Mouse (Mus musculus): Measurements from ENCODE around the gene Ncoa3. TPM values are rescaled to one million over a fixed set of nuclear protein-coding genes. Genes with fewer than 3 reads are reported as not detected.
A peak's percentile ranks its signal among the peaks of the same experiment; 100 is the strongest.

The Ncoa3 gene
- total RNA-seq, 2 experiments from 2014 or later = 32.5 to 37.9 TPM

- intact Hi-C loops (cut with DNase I) = loop anchor here (2.0 to 5.0 kb wide), 5 partner anchors 53 to 519 kb away; partner anchors contain the start of gene Ncoa3
- peak; percentile 97 for TF ChIP-seq CTCF (IDR thresholded peaks at IDR 0.05)
- no peak for DNase-seq (ENCODE audit: extremely low spot score in 1 of 2, low spot score in 2 of 2)
- no peak overlapping the region for H3K4me3 ChIP-seq
- peak overlapping the region; percentile 49 for H3K27ac ChIP-seq
These were observed 53.4 kb downstream of the Ncoa3 start for GRCm38 (mm10) chr2:166045549-166046501.

GRCm38 (mm10) chr2:166047931-166048330 is 55.5 kb downstream of the Ncoa3 start:
- no peak overlapping the region for H3K4me3 ChIP-seq
- DNase-seq (ENCODE audit: extremely low spot score in 1 of 2, low spot score in 2 of 2) = no peak
- no peak for TF ChIP-seq CTCF (IDR thresholded peaks at IDR 0.05)
- no peak overlapping the region for H3K27ac ChIP-seq
- intact Hi-C loops (cut with DNase I) = loop anchor here (2.0 to 5.0 kb wide), 5 partner anchors 55 to 521 kb away; partner anchors contain the start of gene Ncoa3

GRCm38 (mm10) chr2:166048852-166049251 is 56.4 kb downstream of the Ncoa3 start:
- Histone ChIP-seq H3K27ac (no peak overlapping the region), H3K4me3 (no peak overlapping the region)
- intact Hi-C loops (cut with DNase I) = loop anchor here (5.0 kb wide), 3 partner anchors 232 to 522 kb away; no protein-coding TSS in a partner anchor

GRCm38 (mm10) chr2:166051421-166051820 is 59.0 kb downstream of the Ncoa3 start:
- no peak for DNase-seq (ENCODE audit: extremely low spot score in 1 of 2, low spot score in 2 of 2)
- intact Hi-C loops (cut with DNase I) = no loop called here
- peak overlapping the region; percentile 57; the same call in 1 of the 2 replicates for H3K27ac ChIP-seq
- H3K4me3 ChIP-seq = no peak overlapping the region
- no peak for TF ChIP-seq CTCF (IDR thresholded peaks at IDR 0.05)

More at GRCm38 (mm10) chr2:166048852-166049251, 56.4 kb downstream of the Ncoa3 start:
- no peak for TF ChIP-seq CTCF (IDR thresholded peaks at IDR 0.05)
- DNase-seq (ENCODE audit: extremely low spot score in 1 of 2, low spot score in 2 of 2) = no peak

GRCm38 (mm10) chr2:166051966-166052365 is 59.5 kb downstream of the Ncoa3 start:
- Histone ChIP-seq H3K4me3 (no peak overlapping the region), H3K27ac (peak overlapping the region; percentile 57)
- no peak for TF ChIP-seq CTCF (IDR thresholded peaks at IDR 0.05)
- intact Hi-C loops (cut with DNase I) = no loop called here
- no peak for DNase-seq (ENCODE audit: extremely low spot score in 1 of 2, low spot score in 2 of 2)

- no peak overlapping the region for H3K27ac ChIP-seq
- TF ChIP-seq CTCF (IDR thresholded peaks at IDR 0.05) = peak; percentile 43
- DNase-seq (ENCODE audit: extremely low spot score in 1 of 2, low spot score in 2 of 2) = no peak
- H3K4me3 ChIP-seq = no peak overlapping the region
- intact Hi-C loops (cut with DNase I) = no loop called here
These were observed 61.6 kb downstream of the Ncoa3 start for GRCm38 (mm10) chr2:166054002-166054539.

- peak; percentile 46 for TF ChIP-seq CTCF (IDR thresholded peaks at IDR 0.05)
- intact Hi-C loops (cut with DNase I) = no loop called here
- no peak overlapping the region for H3K4me3 ChIP-seq
- peak overlapping the region; percentile 71 for H3K27ac ChIP-seq
- peak in 1 of 2 experiments; percentile 62 for DNase-seq (ENCODE audit: extremely low spot score in 1 of 2, low spot score in 2 of 2)
These were observed 67.4 kb downstream of the Ncoa3 start for GRCm38 (mm10) chr2:166059684-166060423.

- no peak for TF ChIP-seq CTCF (IDR thresholded peaks at IDR 0.05)
- H3K4me3 ChIP-seq = no peak overlapping the region
- no peak for DNase-seq (ENCODE audit: extremely low spot score in 1 of 2, low spot score in 2 of 2)
- no peak overlapping the region; the same call in 1 of the 2 replicates for H3K27ac ChIP-seq
- intact Hi-C loops (cut with DNase I) = no loop called here
These were observed 69.6 kb downstream of the Ncoa3 start for GRCm38 (mm10) chr2:166062008-166062407.

- Histone ChIP-seq H3K4me3 (no peak overlapping the region), H3K27ac (no peak overlapping the region)
- no peak for TF ChIP-seq CTCF (IDR thresholded peaks at IDR 0.05)
- intact Hi-C loops (cut with DNase I) = no loop called here
- no peak for DNase-seq (ENCODE audit: extremely low spot score in 1 of 2, low spot score in 2 of 2)
These were observed 70.0 kb downstream of the Ncoa3 start for GRCm38 (mm10) chr2:166062431-166062830.

GRCm38 (mm10) chr2:166066434-166066833 is 74.0 kb downstream of the Ncoa3 start:
- TF ChIP-seq CTCF (IDR thresholded peaks at IDR 0.05) = no peak
- H3K27ac ChIP-seq = no peak overlapping the region
- intact Hi-C loops (cut with DNase I) = no loop called here
- no peak overlapping the region for H3K4me3 ChIP-seq
- no peak for DNase-seq (ENCODE audit: extremely low spot score in 1 of 2, low spot score in 2 of 2)

- no peak overlapping the region for H3K4me3 ChIP-seq
- intact Hi-C loops (cut with DNase I) = no loop called here
- DNase-seq (ENCODE audit: extremely low spot score in 1 of 2, low spot score in 2 of 2) = no peak
These were observed 75.8 kb downstream of the Ncoa3 start for GRCm38 (mm10) chr2:166068261-166068660.

More at GRCm38 (mm10) chr2:166068261-166068660, 75.8 kb downstream of the Ncoa3 start:
- TF ChIP-seq CTCF (IDR thresholded peaks at IDR 0.05) = no peak
- H3K27ac ChIP-seq = no peak overlapping the region
